Mouse (Mus musculus) forebrain, embryonic 14.5 days (tissue): ENCODE data around the gene Arhgap21. TPM values are rescaled to one million over a fixed set of nuclear protein-coding genes. Genes with fewer than 3 reads are reported as not detected.
A peak's percentile ranks its signal among the peaks of the same experiment; 100 is the strongest.

Experiments used
- ATAC-seq: fragments of 200-750 bp; cut with Nextera tagmentation; 2 replicates; pipeline ENCODE4 v1.8.0; 2017; ENCODE audit warnings: mild to moderate bottlenecking, moderate library complexity
- DNase-seq: peaks from one replicate; pipeline ENCODE4 v3.0.0-alpha.2; 2015; ENCODE audit warnings: low spot score
- H3K27ac ChIP-seq: fragments of 300-500 bp; sonication (generic); 2 replicates; pipeline ENCODE4 v1.5.1; 2014; ENCODE audit warnings: low read depth, mild to moderate bottlenecking, control low read depth, low read length, moderate library complexity
- H3K27me3 ChIP-seq: fragments of 300-500 bp; sonication (generic); replicated peaks from 2 replicates; pipeline ENCODE4 v1.6.1; 2014; ENCODE audit warnings: low read length, control low read depth, mixed read lengths; ENCODE audit not compliant: control insufficient read depth, insufficient read depth
- H3K36me3 ChIP-seq: fragments of 300-500 bp; sonication (generic); 2 replicates; pipeline ENCODE4 v1.6.1; 2014; ENCODE audit warnings: low read length, control low read depth; ENCODE audit not compliant: control insufficient read depth, insufficient read depth
- H3K4me1 ChIP-seq: fragments of 300-500 bp; sonication (generic); 2 replicates; pipeline ENCODE4 v1.6.1; 2014; ENCODE audit warnings: antibody characterized with exemption, low read length, control low read depth; ENCODE audit not compliant: control insufficient read depth, insufficient read depth
- H3K4me2 ChIP-seq: fragments of 300-500 bp; sonication (generic); 2 replicates; pipeline ENCODE4 v1.6.1; 2014; ENCODE audit warnings: mild to moderate bottlenecking, control low read depth, low read length
- H3K4me3 ChIP-seq: fragments of 300-500 bp; sonication (generic); 2 replicates; pipeline ENCODE4 v1.5.1; 2014; ENCODE audit warnings: low read depth, low read length, control low read depth
- H3K9ac ChIP-seq: fragments of 300-500 bp; sonication (generic); 2 replicates; pipeline ENCODE4 v1.6.1; 2014; ENCODE audit warnings: mild to moderate bottlenecking, low read length, control low read depth, moderate library complexity
- H3K9me3 ChIP-seq: fragments of 300-500 bp; sonication (generic); replicated peaks from 2 replicates; pipeline ENCODE4 v1.6.1; 2016; ENCODE audit warnings: low read length, control low read depth, mixed read lengths; ENCODE audit not compliant: control insufficient read depth
- WGBS: fragments of 180-500 bp; shearing (Covaris S2); extraction: QIAGEN DNeasy Blood & Tissue Kit; methylation state at CpG from one replicate; pipeline ENCODE4 v1.1.7; 2014; 5-methylcytosine and 5-hydroxymethylcytosine counted together
- polyA plus RNA-seq: library from polyadenylated mRNA; unstranded; fragments of >200 nt; fragmentation: Nextera tagmentation; extraction: Ambion mirVana; gene quantifications from 2 replicates; pipeline ENCODE4 v1.2.1, GENCODE M21; 2014

Arhgap21 gene
- polyA plus RNA-seq, 1 experiment from 2014 or later: 34.0 TPM

- DNase-seq (peak; percentile 59), ATAC-seq (peak; percentile 29; the same call in 1 of the 2 replicates)
These were observed 6.4 kb downstream of the Arhgap21 start for GRCm38 (mm10) chr2:20962284-20962683.

GRCm38 (mm10) chr2:20961825-20962224 lies 6.9 kb downstream of the Arhgap21 start:
- ATAC-seq (no peak), DNase-seq (no peak)
- H3K9ac ChIP-seq: peak overlapping the region; percentile 38
- WGBS: 19% methylated on average over 6 of the region's 6 CpGs
- no peaks in the 10 kb centered on the region for H3K27me3 ChIP-seq
- H3K4me2 ChIP-seq: peak overlapping the region; percentile 39
- no peaks in the 10 kb centered on the region for H3K36me3 ChIP-seq
- H3K27ac ChIP-seq: 0 out of 2 replicates have a peak overlapping the region, but pooled peaks have one; percentile 59
- H3K4me1 ChIP-seq: peaks cover 49% of the 10 kb centered on the region
- H3K9me3 ChIP-seq: no peaks in the 10 kb centered on the region
- 0 out of 2 replicates have a peak overlapping the region, but pooled peaks have one; percentile 6 for H3K4me3 ChIP-seq

More at GRCm38 (mm10) chr2:20962284-20962683, 6.4 kb downstream of the Arhgap21 start:
- Histone ChIP-seq H3K4me1 (peaks cover 48% of the 10 kb centered on the region), H3K27ac (peak overlapping the region; percentile 59; the same call in 1 of the 2 replicates), H3K36me3 (no peaks in the 10 kb centered on the region), H3K9me3 (no peaks in the 10 kb centered on the region), H3K4me2 (peak overlapping the region; percentile 39), H3K27me3 (no peaks in the 10 kb centered on the region), H3K4me3 (0 out of 2 replicates have a peak overlapping the region, but pooled peaks have one; percentile 6), H3K9ac (peak overlapping the region; percentile 38)
- 33% methylated on average over 2 of the region's 2 CpGs for WGBS

- 33% methylated on average over 8 of the region's 8 CpGs for WGBS
- Histone ChIP-seq H3K9ac (peak overlapping the region; percentile 29; the same call in 1 of the 2 replicates), H3K4me3 (no peak overlapping the region), H3K4me1 (peaks cover 52% of the 10 kb centered on the region), H3K27ac (0 out of 2 replicates have a peak overlapping the region, but pooled peaks have one; percentile 27), H3K9me3 (no peaks in the 10 kb centered on the region), H3K27me3 (no peaks in the 10 kb centered on the region), H3K4me2 (peak overlapping the region; percentile 39), H3K36me3 (no peaks in the 10 kb centered on the region)
- ATAC-seq (no peak), DNase-seq (peak; percentile 61)
These were observed 7.4 kb downstream of the Arhgap21 start for GRCm38 (mm10) chr2:20961295-20961694.

GRCm38 (mm10) chr2:20960668-20961035 lies 8.0 kb downstream of the Arhgap21 start:
- WGBS: 52% methylated on average over 8 of the region's 8 CpGs
- Histone ChIP-seq H3K9me3 (no peaks in the 10 kb centered on the region), H3K9ac (peak overlapping the region; percentile 38; the same call in 1 of the 2 replicates), H3K4me3 (peak overlapping the region; percentile 11; the same call in 1 of the 2 replicates), H3K4me2 (peak overlapping the region; percentile 39), H3K27me3 (no peaks in the 10 kb centered on the region), H3K36me3 (no peaks in the 10 kb centered on the region), H3K4me1 (peaks cover 59% of the 10 kb centered on the region), H3K27ac (peak overlapping the region; percentile 82)
- DNase-seq: peak; percentile 68
- peak; percentile 60; the same call in 1 of the 2 replicates for ATAC-seq

- no peaks in the 10 kb centered on the region for H3K27me3 ChIP-seq
- ATAC-seq: peak; percentile 75
- peak overlapping the region; percentile 38; the same call in 1 of the 2 replicates for H3K9ac ChIP-seq
- peak overlapping the region; percentile 11; the same call in 1 of the 2 replicates for H3K4me3 ChIP-seq
- peak; percentile 63 for DNase-seq
- H3K9me3 ChIP-seq: no peaks in the 10 kb centered on the region
- H3K4me1 ChIP-seq: peaks cover 62% of the 10 kb centered on the region
- 44% methylated on average over 9 of the region's 9 CpGs for WGBS
- H3K4me2 ChIP-seq: peak overlapping the region; percentile 39
- peak overlapping the region; percentile 82 for H3K27ac ChIP-seq
- H3K36me3 ChIP-seq: no peaks in the 10 kb centered on the region
These were observed 8.6 kb downstream of the Arhgap21 start for GRCm38 (mm10) chr2:20959906-20960667.

- Histone ChIP-seq H3K27ac (no peak overlapping the region), H3K4me2 (no peak overlapping the region), H3K36me3 (no peaks in the 10 kb centered on the region), H3K4me1 (peaks cover 58% of the 10 kb centered on the region), H3K4me3 (no peak overlapping the region), H3K9ac (no peak overlapping the region), H3K9me3 (no peaks in the 10 kb centered on the region), H3K27me3 (no peaks in the 10 kb centered on the region)
- DNase-seq (no peak), ATAC-seq (no peak)
- WGBS: 70% methylated on average over 2 of the region's 2 CpGs
These were observed 9.6 kb downstream of the Arhgap21 start for GRCm38 (mm10) chr2:20959045-20959444.

GRCm38 (mm10) chr2:20957995-20958394 lies 10.7 kb downstream of the Arhgap21 start:
- Histone ChIP-seq H3K27me3 (no peaks in the 10 kb centered on the region), H3K9me3 (no peaks in the 10 kb centered on the region), H3K4me3 (no peak overlapping the region), H3K4me1 (peaks cover 51% of the 10 kb centered on the region), H3K27ac (no peak overlapping the region), H3K9ac (no peak overlapping the region), H3K36me3 (no peaks in the 10 kb centered on the region; the same call in 1 of the 2 replicates), H3K4me2 (no peak overlapping the region)
- WGBS: 91% methylated on average over 1 of the region's 1 CpGs
- ATAC-seq (no peak), DNase-seq (no peak)

GRCm38 (mm10) chr2:20956716-20957115 lies 12.0 kb downstream of the Arhgap21 start:
- H3K4me1 ChIP-seq: peaks cover 38% of the 10 kb centered on the region
- no peak overlapping the region for H3K9ac ChIP-seq
- H3K27ac ChIP-seq: no peak overlapping the region
- 75% methylated on average over 5 of the region's 5 CpGs for whole genome bisulfite sequencing
- no peak overlapping the region for H3K4me2 ChIP-seq
- no peaks in the 10 kb centered on the region for H3K9me3 ChIP-seq
- no peaks in the 10 kb centered on the region; the same call in 1 of the 2 replicates for H3K36me3 ChIP-seq
- no peak for DNase-seq
- no peak for ATAC-seq
- no peaks in the 10 kb centered on the region for H3K27me3 ChIP-seq
- H3K4me3 ChIP-seq: no peak overlapping the region

- Histone ChIP-seq H3K27ac (no peak overlapping the region), H3K9ac (no peak overlapping the region), H3K36me3 (no peaks in the 10 kb centered on the region; the same call in 1 of the 2 replicates), H3K4me2 (no peak overlapping the region), H3K4me1 (peaks cover 32% of the 10 kb centered on the region), H3K9me3 (no peaks in the 10 kb centered on the region), H3K27me3 (no peaks in the 10 kb centered on the region), H3K4me3 (no peak overlapping the region)
- DNase-seq (no peak), ATAC-seq (no peak)
- 25% methylated on average over 6 of the region's 6 CpGs for WGBS
These were observed 12.7 kb downstream of the Arhgap21 start for GRCm38 (mm10) chr2:20955996-20956395.
